Mouse (Mus musculus) natural killer cell, adult 2 months (primary cell): ENCODE results near the gene Poc1a.

Experiments
- DNase-seq, 2 experiments: peaks; one replicate each; pipeline ENCODE4 v3.0.0; 2022; ENCODE audit warnings: low spot score in 2 of 2

Poc1a gene

GRCm38 (mm10) chr9:106263381-106263924 is 17.4 kb upstream of the Poc1a start:
- DNase-seq: no peak

- DNase-seq: no peak
Observed at GRCm38 (mm10) chr9:106265358-106266075, 15.3 kb upstream of the Poc1a start.

- DNase-seq: no peak
Observed at GRCm38 (mm10) chr9:106266936-106267657, 13.8 kb upstream of the Poc1a start.

- DNase-seq: no peak
Observed at GRCm38 (mm10) chr9:106268421-106268820, 12.4 kb upstream of the Poc1a start.

GRCm38 (mm10) chr9:106269076-106269788 is 11.6 kb upstream of the Poc1a start:
- no peak for DNase-seq

- no peak for DNase-seq
Observed at GRCm38 (mm10) chr9:106269879-106270278, 11.0 kb upstream of the Poc1a start.

- DNase-seq: no peak
Observed at GRCm38 (mm10) chr9:106270656-106271055, 10.2 kb upstream of the Poc1a start.

GRCm38 (mm10) chr9:106272288-106272687 is 8.6 kb upstream of the Poc1a start:
- no peak for DNase-seq

- no peak for DNase-seq
Observed at GRCm38 (mm10) chr9:106273276-106273675, 7.6 kb upstream of the Poc1a start.

- DNase-seq: no peak
Observed at GRCm38 (mm10) chr9:106273791-106274190, 7.1 kb upstream of the Poc1a start.

GRCm38 (mm10) chr9:106274652-106275180 is 6.1 kb upstream of the Poc1a start:
- no peak for DNase-seq

- DNase-seq: no peak
Observed at GRCm38 (mm10) chr9:106275806-106276205, 5.1 kb upstream of the Poc1a start.

GRCm38 (mm10) chr9:106280386-106280785 is 475 bp upstream of the Poc1a start:
- peak; percentile 53 to 56 for DNase-seq

GRCm38 (mm10) chr9:106282024-106282423 is 1.2 kb downstream of the Poc1a start:
- no peak for DNase-seq

- DNase-seq: no peak
Observed at GRCm38 (mm10) chr9:106287165-106287564, 6.3 kb downstream of the Poc1a start.

- peak; percentile 36 to 66 for DNase-seq
Observed at GRCm38 (mm10) chr9:106288864-106289263, 8.0 kb downstream of the Poc1a start.

- no peak for DNase-seq
Observed at GRCm38 (mm10) chr9:106289841-106290240, 9.0 kb downstream of the Poc1a start.

GRCm38 (mm10) chr9:106290636-106291122 is 9.8 kb downstream of the Poc1a start:
- no peak for DNase-seq

GRCm38 (mm10) chr9:106293569-106294156 is 12.8 kb downstream of the Poc1a start:
- DNase-seq: no peak

GRCm38 (mm10) chr9:106296637-106297174 is 15.8 kb downstream of the Poc1a start:
- no peak for DNase-seq

- no peak for DNase-seq
Observed at GRCm38 (mm10) chr9:106300176-106300803, 19.4 kb downstream of the Poc1a start.
